ENCODE assay signal across 11 mouse cellular contexts in genomic region chr13:53011426-53011825, GRCm38 (mm10). TPM values are rescaled to one million over a fixed set of nuclear protein-coding genes. Genes with fewer than 3 reads are reported as not detected.
A peak's percentile ranks its signal among the peaks of the same experiment; 100 is the strongest.
DNase-seq lines count a peak whose midpoint lies in the region; ATAC-seq and TF ChIP-seq lines count a peak whose summit lies in the region.
"Had no signal": no experiment of that assay in that cellular context is flagged by ENCODE, and none has a peak within 500 bp of the region (broad histone marks: within the 10 kb centered on the region; RNA-seq: fewer than 3 reads in every experiment).

No protein-coding gene starts in this region.

- 29% methylated on average over 12 of the region's 12 CpGs for WGBS in heart, embryonic 13.5 days
- WGBS in hindbrain, postnatal 0 days = 14% methylated on average over 12 of the region's 12 CpGs

- no peak for DNase-seq in heart, postnatal 4 days
- DNase-seq in right cerebral cortex, adult 18-20 months = peak; percentile 13
- DNase-seq in right cerebral cortex, postnatal 25 days = no peak
- DNase-seq in hindbrain, postnatal 0 days (ENCODE audit: low spot score) = peak; percentile 44
- no peak for DNase-seq in thymus, postnatal 4 days
- DNase-seq in adrenal gland, adult 18-20 months (ENCODE audit: low spot score in 2 of 2) = no peak
- DNase-seq: cerebellum, adult 11-12 months had no signal

- peaks cover 57% of the 10 kb centered on the region for H3K4me1 ChIP-seq in heart, embryonic 13.5 days
- peaks cover 6% of the 10 kb centered on the region; the same call in 1 of the 2 replicates for H3K4me1 ChIP-seq in hindbrain, postnatal 0 days (ENCODE audit: insufficient read depth, low read length)

- TF ChIP-seq CTCF in hindbrain, postnatal 0 days (IDR thresholded peaks at IDR 0.05; ENCODE audit: low read depth) = no peak

- H3K27me3 ChIP-seq in heart, embryonic 13.5 days (replicated peaks) = no peaks in the 10 kb centered on the region
- H3K27me3 ChIP-seq in hindbrain, postnatal 0 days (ENCODE audit: insufficient read depth, low read length) = no peaks in the 10 kb centered on the region

- no peak overlapping the region for H3K4me2 ChIP-seq in heart, embryonic 13.5 days
- H3K4me2 ChIP-seq in hindbrain, postnatal 0 days (ENCODE audit: low read depth, low read length) = no peak overlapping the region
- H3K4me2 ChIP-seq: liver, embryonic 11.5 days had no signal

- ATAC-seq in heart, embryonic 13.5 days (ENCODE audit: extremely low read depth, insufficient number of reproducible peaks, low FRiP score, low TSS enrichment) = no peak
- ATAC-seq in hindbrain, postnatal 0 days = peak; percentile 90; the same call in 1 of the 2 replicates
- ATAC-seq in cerebellum, adult (ENCODE audit: insufficient number of reproducible peaks, low FRiP score, low TSS enrichment) = no peak
- ATAC-seq: midbrain, embryonic 16.5 days had no signal

- H3K27ac ChIP-seq in heart, embryonic 13.5 days (replicated peaks) = peak overlapping the region; percentile 33; the same call in 1 of the 2 replicates
- H3K27ac ChIP-seq in hindbrain, postnatal 0 days = no peak overlapping the region

- no peaks in the 10 kb centered on the region for H3K36me3 ChIP-seq in heart, embryonic 13.5 days
- H3K36me3 ChIP-seq in hindbrain, postnatal 0 days (ENCODE audit: insufficient read depth, low read length) = no peaks in the 10 kb centered on the region

- no peak overlapping the region for H3K9ac ChIP-seq in heart, embryonic 13.5 days
- H3K9ac ChIP-seq in hindbrain, postnatal 0 days (replicated peaks; ENCODE audit: low read length) = no peak overlapping the region

- H3K9me3 ChIP-seq in heart, embryonic 13.5 days = no peaks in the 10 kb centered on the region
- no peaks in the 10 kb centered on the region for H3K9me3 ChIP-seq in hindbrain, postnatal 0 days (ENCODE audit: low read length)

- no peak overlapping the region for H3K4me3 ChIP-seq in heart, embryonic 13.5 days
- H3K4me3 ChIP-seq in hindbrain, postnatal 0 days (ENCODE audit: low read length) = no peak overlapping the region

RNA-seq across cellular contexts. Expression of gene Nfil3, which starts 30.6 kb away (rescaled TPM):
- 36.8 and 41.9 TPM in 2 replicates for polyA plus RNA-seq in heart, embryonic 13.5 days (2015; fragmentation: Nextera tagmentation; extraction: Ambion mirVana)
- total RNA-seq in heart, postnatal 4 days (2021) = 10 to 100 TPM; 24.6 to 27.7 TPM
- 16.4 and 17.9 TPM in 2 replicates for total RNA-seq in hindbrain, postnatal 0 days (2014; rRNA removed)
- 27.2 and 28.3 TPM in 2 replicates for polyA plus RNA-seq in hindbrain, postnatal 0 days (2015; fragmentation: Nextera tagmentation; extraction: Ambion mirVana)
- 10 to 100 TPM; 54.5 to 54.7 TPM for total RNA-seq in adrenal gland, adult 18-20 months (2021)

Comparison
In these comparisons a context has a peak if more than half of its experiments do, and no peak if none do; other contexts are left out.
1. DNase-seq: peak in right cerebral cortex, adult 18-20 months (single experiment) and hindbrain, postnatal 0 days (single experiment); none in heart, postnatal 4 days (single experiment), right cerebral cortex, postnatal 25 days (single experiment), thymus, postnatal 4 days (single experiment) and adrenal gland, adult 18-20 months (0 of 2).